8 mouse cellular contexts compared by ENCODE assay signal in the genomic region with DNA sequence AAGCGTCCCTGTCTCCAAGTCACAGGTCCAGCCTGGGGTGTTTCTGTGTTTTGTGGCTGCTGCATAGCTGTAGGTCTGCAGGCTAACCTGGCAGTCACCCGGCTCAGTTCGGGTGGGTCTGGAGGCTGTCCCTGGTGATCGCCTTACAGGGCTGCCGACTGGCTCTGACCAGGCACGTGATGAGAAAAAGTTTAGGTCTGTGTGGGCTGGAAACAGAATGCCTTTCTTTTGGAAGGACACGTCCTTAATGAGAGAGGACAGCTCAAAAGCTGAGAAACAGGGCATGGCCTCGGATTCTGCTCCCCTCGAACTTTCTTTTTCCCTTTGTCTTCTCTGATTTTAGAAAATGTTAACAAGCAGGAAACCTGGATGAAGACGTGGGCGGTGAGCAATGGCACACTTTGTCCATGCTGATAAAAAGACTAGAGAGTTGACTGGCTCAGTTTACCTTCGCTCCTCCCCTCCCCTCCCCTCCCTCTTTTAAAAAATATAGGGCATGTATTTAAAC. TPM values are rescaled to one million over a fixed set of nuclear protein-coding genes. Genes with fewer than 3 reads are reported as not detected.
A peak's percentile ranks its signal among the peaks of the same experiment; 100 is the strongest.
DNase-seq lines count a peak whose midpoint lies in the region; ATAC-seq and TF ChIP-seq lines count a peak whose summit lies in the region.

A gene (minus strand): TSS at position 114 of the 508 bp plus-strand sequence.

- no peak within 1 kb of the TSS for H3K27ac ChIP-seq in intestine, embryonic 14.5 days (ENCODE audit: low read depth)
- H3K27ac ChIP-seq in liver, postnatal 0 days (ENCODE audit: low read depth): no peak within 1 kb of the TSS
- no peak within 1 kb of the TSS for H3K27ac ChIP-seq in stomach, embryonic 15.5 days

- no peaks in the 10 kb centered on the region for H3K9me3 ChIP-seq in intestine, embryonic 14.5 days (ENCODE audit: control insufficient read depth, low read length)
- no peaks in the 10 kb centered on the region for H3K9me3 ChIP-seq in liver, postnatal 0 days (ENCODE audit: low read length)
- no peaks in the 10 kb centered on the region for H3K9me3 ChIP-seq in stomach, embryonic 15.5 days

- ATAC-seq in intestine, embryonic 14.5 days (replicated peaks; ENCODE audit: low FRiP score, low TSS enrichment, low read depth): 0 out of 2 replicates have a peak, but pooled peaks have one; percentile 21
- no peak for ATAC-seq in liver, postnatal 0 days
- peak; percentile 67 for ATAC-seq in stomach, embryonic 15.5 days (ENCODE audit: insufficient read depth, low FRiP score, low read depth)

- H3K4me1 ChIP-seq in intestine, embryonic 14.5 days (replicated peaks; ENCODE audit: control insufficient read depth, insufficient read depth, low read length): peaks cover 7% of the 10 kb centered on the region
- H3K4me1 ChIP-seq in liver, postnatal 0 days (ENCODE audit: insufficient read depth): peaks cover 17% of the 10 kb centered on the region; the same call in 1 of the 2 replicates
- peaks cover 10% of the 10 kb centered on the region for H3K4me1 ChIP-seq in stomach, embryonic 15.5 days

- H3K27me3 ChIP-seq in intestine, embryonic 14.5 days (replicated peaks; ENCODE audit: control insufficient read depth, insufficient read depth, low read length): 0 out of 2 replicates have a peak, but pooled peaks cover 4% of the 10 kb centered on the region
- no peaks in the 10 kb centered on the region for H3K27me3 ChIP-seq in liver, postnatal 0 days (ENCODE audit: insufficient read depth, low read length)
- H3K27me3 ChIP-seq in stomach, embryonic 15.5 days (replicated peaks): no peaks in the 10 kb centered on the region

- DNase-seq in urinary bladder, postnatal 14 days (ENCODE audit: low spot score): peak; percentile 42
- DNase-seq in urinary bladder, postnatal 10 days (ENCODE audit: low spot score): no peak
- peak; percentile 43 for DNase-seq in forelimb bud, embryonic 11.5 days (ENCODE audit: low read depth, low spot score)
- DNase-seq in intestine, embryonic 14.5 days (ENCODE audit: low spot score): peak; percentile 61
- DNase-seq in liver, postnatal 0 days: peak; percentile 25
- DNase-seq in yolk sac, embryonic 10.5 days (ENCODE audit: low spot score): no peak
- no peak for DNase-seq in thymus, postnatal 4 days

- H3K4me2 ChIP-seq in intestine, embryonic 14.5 days (ENCODE audit: low read length): peak within 1 kb of the TSS; percentile 43
- peak within 1 kb of the TSS; percentile 68 for H3K4me2 ChIP-seq in liver, postnatal 0 days (ENCODE audit: low read depth, low read length)
- H3K4me2 ChIP-seq in stomach, embryonic 15.5 days: peak within 1 kb of the TSS; percentile 48

- 15% methylated on average over 12 of the region's 12 CpGs for WGBS in intestine, embryonic 14.5 days
- WGBS in liver, postnatal 0 days (ENCODE audit: insufficient replicate concordance): 26% methylated on average over 12 of the region's 12 CpGs
- WGBS in stomach, embryonic 15.5 days: 14% methylated on average over 12 of the region's 12 CpGs

- H3K9ac ChIP-seq in intestine, embryonic 14.5 days (ENCODE audit: low read length): no peak within 1 kb of the TSS
- H3K9ac ChIP-seq in liver, postnatal 0 days (replicated peaks): peak within 1 kb of the TSS; percentile 12; the same call in 1 of the 2 replicates
- H3K9ac ChIP-seq in stomach, embryonic 15.5 days: no peak within 1 kb of the TSS

- TF ChIP-seq EP300 in liver, postnatal 0 days (IDR thresholded peaks at IDR 0.05; ENCODE audit: low read depth): no peak

- H3K4me3 ChIP-seq in intestine, embryonic 14.5 days (ENCODE audit: low read depth, low read length): 0 out of 2 replicates have a peak within 1 kb of the TSS, but pooled peaks have one; percentile 10
- H3K4me3 ChIP-seq in liver, postnatal 0 days (ENCODE audit: low read depth, low read length): peak within 1 kb of the TSS; percentile 37
- peak within 1 kb of the TSS; percentile 20; the same call in 1 of the 2 replicates for H3K4me3 ChIP-seq in stomach, embryonic 15.5 days (replicated peaks)

- H3K36me3 ChIP-seq in intestine, embryonic 14.5 days (ENCODE audit: control insufficient read depth, insufficient read depth, low read length): no peaks in the 10 kb centered on the region
- H3K36me3 ChIP-seq in liver, postnatal 0 days (replicated peaks; ENCODE audit: insufficient read depth, low read length): no peaks in the 10 kb centered on the region
- no peaks in the 10 kb centered on the region for H3K36me3 ChIP-seq in stomach, embryonic 15.5 days

- no peak for TF ChIP-seq CTCF in liver, postnatal 0 days (IDR thresholded peaks at IDR 0.05; ENCODE audit: low read depth)

RNA-seq across cellular contexts. Expression of the gene that starts here (rescaled TPM):
- polyA plus RNA-seq in intestine, embryonic 14.5 days (2014; fragmentation: Nextera tagmentation; extraction: Ambion mirVana): not detected in 2 replicates
- polyA plus RNA-seq in liver, postnatal 0 days (2015; fragmentation: Nextera tagmentation; extraction: Ambion mirVana): not detected in 2 replicates
- polyA plus RNA-seq in stomach, embryonic 15.5 days (2015; fragmentation: Nextera tagmentation; extraction: Ambion mirVana): 0.12 TPM in 1 of 2 replicates, not detected in the other

Comparison
In these comparisons a context has a peak if more than half of its experiments do, and no peak if none do; other contexts are left out.
1. DNase-seq: peak in urinary bladder, postnatal 14 days (single experiment) and forelimb bud, embryonic 11.5 days (single experiment); none in urinary bladder, postnatal 10 days (single experiment), yolk sac, embryonic 10.5 days (single experiment) and thymus, postnatal 4 days (single experiment).
2. Peak in DNase-seq, ATAC-seq, H3K4me3 ChIP-seq and H3K4me2 ChIP-seq in intestine, embryonic 14.5 days; RNA of the gene not detected or under 1 TPM.
3. Peak in DNase-seq, H3K4me3 ChIP-seq, H3K9ac ChIP-seq and H3K4me2 ChIP-seq in liver, postnatal 0 days; RNA of the gene not detected or under 1 TPM.
4. Peak in ATAC-seq, H3K4me3 ChIP-seq and H3K4me2 ChIP-seq in stomach, embryonic 15.5 days; RNA of the gene not detected or under 1 TPM.
5. Peak in every context shown above with its lines, with median percentiles within 50 percentile points of each other: H3K4me2 ChIP-seq and H3K4me3 ChIP-seq.